Mouse (Mus musculus): Measurements from ENCODE around the gene Rsph4a. TPM values are rescaled to one million over a fixed set of nuclear protein-coding genes. Genes with fewer than 3 reads are reported as not detected.
"Not testable (repeated sequence)": the region's sequence is repeated elsewhere in the genome, so short reads cannot be mapped to it uniquely, and the experiment has no call there.

Rsph4a gene
- 0.24 and 0.37 TPM in 2 replicates for polyA plus RNA-seq (2014; fragmentation: Nextera tagmentation; extraction: Ambion mirVana)

DNA sequence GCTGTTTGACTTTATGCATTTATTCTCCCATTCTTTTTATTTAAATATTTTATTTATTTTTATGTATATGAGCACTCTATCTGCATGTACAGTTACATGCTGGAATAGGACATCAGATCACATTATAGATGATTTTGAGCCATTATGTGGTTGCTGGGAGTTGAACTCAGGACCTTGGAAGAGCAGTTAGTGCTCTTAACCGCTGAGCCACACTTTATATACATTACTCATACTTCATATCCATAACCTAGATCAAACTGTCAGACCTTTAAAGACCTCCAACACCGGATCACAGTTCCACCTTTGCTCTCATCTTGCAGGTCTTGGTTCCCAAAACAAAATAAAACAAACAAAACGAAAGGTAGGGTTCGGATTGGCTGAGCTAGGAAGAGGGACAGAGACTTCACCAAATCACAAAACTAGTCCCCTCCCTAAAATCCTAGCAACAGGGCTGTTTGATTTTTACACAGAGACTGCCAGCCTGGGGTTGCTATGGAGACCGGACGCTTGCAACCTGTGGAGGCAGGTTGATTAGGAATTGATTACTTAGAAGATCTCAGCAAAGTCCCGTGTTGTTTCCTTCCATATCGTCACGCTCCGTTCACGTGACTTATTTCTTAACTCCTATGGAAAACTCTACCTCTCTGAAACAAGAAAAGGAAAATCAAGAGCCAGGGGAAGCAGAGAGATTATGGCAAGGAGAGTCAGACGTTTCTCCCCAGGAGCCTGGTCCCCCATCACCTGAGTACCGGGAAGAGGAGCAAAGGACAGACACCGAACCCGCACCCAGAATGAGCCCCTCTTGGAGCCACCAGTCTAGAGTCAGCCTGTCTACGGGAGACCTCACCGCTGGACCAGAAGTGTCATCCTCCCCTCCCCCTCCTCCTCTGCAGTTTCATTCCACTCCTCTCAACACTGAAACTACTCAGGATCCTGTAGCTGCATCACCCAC lies at the start of gene Rsph4a:
Gene Rsph4a (plus strand): TSS at position 582 of the 952 bp plus-strand sequence.
- Histone ChIP-seq H3K4me2 (ENCODE audit: low read depth, low read length, severe bottlenecking) (peak within 1 kb of the TSS; percentile 52), H3K27ac (ENCODE audit: low read depth, low read length) (no peak within 1 kb of the TSS), H3K9me3 (ENCODE audit: control insufficient read depth, low read length) (no peaks in the 10 kb centered on the region), H3K36me3 (ENCODE audit: control insufficient read depth, insufficient read depth, low read length) (no peaks in the 10 kb centered on the region), H3K9ac (ENCODE audit: low read length) (peak within 1 kb of the TSS; percentile 16; the same call in 1 of the 2 replicates), H3K27me3 (ENCODE audit: control insufficient read depth, insufficient read depth, low read length) (no peaks in the 10 kb centered on the region), H3K4me1 (replicated peaks; ENCODE audit: control insufficient read depth, insufficient read depth, low read length) (no peaks in the 10 kb centered on the region; the same call in 1 of the 2 replicates), H3K4me3 (ENCODE audit: low read depth, low read length) (peak within 1 kb of the TSS; percentile 31)
- peak; percentile 98 for ATAC-seq (replicated peaks; ENCODE audit: low FRiP score)
- peak; percentile 72 for DNase-seq (ENCODE audit: low spot score)
- 5% methylated on average over 17 of the region's 17 CpGs for WGBS

- Histone ChIP-seq H3K4me1 (replicated peaks; ENCODE audit: control insufficient read depth, insufficient read depth, low read length) (no peaks in the 10 kb centered on the region), H3K9me3 (ENCODE audit: control insufficient read depth, low read length) (no peaks in the 10 kb centered on the region), H3K36me3 (ENCODE audit: control insufficient read depth, insufficient read depth, low read length) (no peaks in the 10 kb centered on the region), H3K4me2 (ENCODE audit: low read depth, low read length, severe bottlenecking) (no peak within 1 kb of the TSS), H3K4me3 (ENCODE audit: low read depth, low read length) (no peak within 1 kb of the TSS), H3K27ac (ENCODE audit: low read depth, low read length) (no peak within 1 kb of the TSS), H3K27me3 (ENCODE audit: control insufficient read depth, insufficient read depth, low read length) (no peaks in the 10 kb centered on the region), H3K9ac (ENCODE audit: low read length) (no peak within 1 kb of the TSS)
- DNase-seq (ENCODE audit: low spot score): no peak
- no peak for ATAC-seq (replicated peaks; ENCODE audit: low FRiP score)
These were observed 47.5 kb upstream of the Rsph4a start, which contains the start of gene Sult3a1 for GRCm38 (mm10) chr10:33857421-33857820. Gene Sult3a1, plus strand, starts transcription at chr10:33857721.

DNA sequence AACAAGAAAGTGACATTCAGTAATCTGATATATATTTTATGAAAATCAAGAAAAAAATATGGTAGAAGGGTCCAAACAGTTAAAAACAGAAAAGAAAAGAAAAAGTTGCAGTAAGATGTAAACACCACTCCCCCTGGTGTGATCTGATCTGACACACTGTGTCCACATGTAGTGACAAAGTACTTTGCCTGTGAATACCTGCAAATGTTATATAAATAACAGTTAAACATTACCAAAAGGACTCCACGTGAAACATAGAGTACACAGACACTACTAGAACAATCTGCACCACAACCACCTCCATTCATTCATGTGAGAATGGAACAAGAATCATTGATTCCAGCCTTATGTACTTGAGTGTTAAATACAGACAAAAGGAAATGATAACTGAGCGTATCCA lies 38.9 kb upstream of the Rsph4a start:
- Histone ChIP-seq H3K4me2 (ENCODE audit: low read depth, low read length, severe bottlenecking) (no peak overlapping the region), H3K27me3 (ENCODE audit: control insufficient read depth, insufficient read depth, low read length) (no peaks in the 10 kb centered on the region), H3K9ac (ENCODE audit: low read length) (no peak overlapping the region), H3K36me3 (ENCODE audit: control insufficient read depth, insufficient read depth, low read length) (no peaks in the 10 kb centered on the region), H3K4me1 (replicated peaks; ENCODE audit: control insufficient read depth, insufficient read depth, low read length) (no peaks in the 10 kb centered on the region), H3K9me3 (ENCODE audit: control insufficient read depth, low read length) (no peaks in the 10 kb centered on the region), H3K4me3 (ENCODE audit: low read depth, low read length) (no peak overlapping the region), H3K27ac (ENCODE audit: low read depth, low read length) (no peak overlapping the region)
- DNase-seq (ENCODE audit: low spot score): no peak
- 87% methylated on average over 2 of the region's 2 CpGs for WGBS
- no peak for ATAC-seq (replicated peaks; ENCODE audit: low FRiP score)

DNA sequence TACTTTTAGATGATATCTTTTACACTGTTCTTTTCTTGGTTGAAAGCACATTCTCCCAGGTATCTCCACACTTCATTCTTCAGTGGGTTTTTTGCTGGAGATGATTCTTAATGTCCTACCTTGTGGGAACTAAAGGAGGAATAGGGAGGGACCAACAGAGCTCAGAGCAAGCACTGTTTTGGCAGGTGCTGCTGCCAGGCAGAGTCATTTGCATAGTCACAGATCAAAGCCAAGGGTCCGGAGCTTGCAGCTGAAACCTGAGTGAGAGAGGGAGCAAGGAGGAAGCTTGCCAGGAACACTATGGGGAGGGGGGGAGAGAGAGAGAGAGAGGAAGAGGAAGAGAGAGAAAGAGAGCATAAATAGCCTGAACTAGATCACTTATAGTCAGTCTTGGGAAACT lies 34.5 kb upstream of the Rsph4a start:
- H3K27me3 ChIP-seq (ENCODE audit: control insufficient read depth, insufficient read depth, low read length): no peaks in the 10 kb centered on the region
- H3K4me2 ChIP-seq (ENCODE audit: low read depth, low read length, severe bottlenecking): no peak overlapping the region
- ATAC-seq (replicated peaks; ENCODE audit: low FRiP score): no peak
- H3K27ac ChIP-seq (ENCODE audit: low read depth, low read length): no peak overlapping the region
- no peak for DNase-seq (ENCODE audit: low spot score)
- no peaks in the 10 kb centered on the region for H3K4me1 ChIP-seq (replicated peaks; ENCODE audit: control insufficient read depth, insufficient read depth, low read length)
- no peaks in the 10 kb centered on the region for H3K9me3 ChIP-seq (ENCODE audit: control insufficient read depth, low read length)
- H3K36me3 ChIP-seq (ENCODE audit: control insufficient read depth, insufficient read depth, low read length): no peaks in the 10 kb centered on the region
- no peak overlapping the region for H3K4me3 ChIP-seq (ENCODE audit: low read depth, low read length)
- WGBS: 31% methylated on average over 1 of the region's 1 CpGs
- no peak overlapping the region for H3K9ac ChIP-seq (ENCODE audit: low read length)

GRCm38 (mm10) chr10:33872672-33873398 lies 32.1 kb upstream of the Rsph4a start:
- 84% methylated on average over 2 of the region's 2 CpGs for WGBS
- H3K9ac ChIP-seq (ENCODE audit: low read length): no peak overlapping the region
- no peak overlapping the region for H3K4me3 ChIP-seq (ENCODE audit: low read depth, low read length)

GRCm38 (mm10) chr10:33882411-33882810 lies 22.5 kb upstream of the Rsph4a start:
- H3K27me3 ChIP-seq (ENCODE audit: control insufficient read depth, insufficient read depth, low read length); H3K4me3 ChIP-seq (ENCODE audit: low read depth, low read length); H3K9ac ChIP-seq (ENCODE audit: low read length); DNase-seq (ENCODE audit: low spot score); H3K9me3 ChIP-seq (ENCODE audit: control insufficient read depth, low read length); H3K4me2 ChIP-seq (ENCODE audit: low read depth, low read length, severe bottlenecking); H3K27ac ChIP-seq (ENCODE audit: low read depth, low read length); ATAC-seq (replicated peaks; ENCODE audit: low FRiP score); H3K4me1 ChIP-seq (replicated peaks; ENCODE audit: control insufficient read depth, insufficient read depth, low read length); H3K36me3 ChIP-seq (ENCODE audit: control insufficient read depth, insufficient read depth, low read length): not testable (repeated sequence)
- 80% methylated on average over 2 of the region's 2 CpGs for WGBS

More at GRCm38 (mm10) chr10:33872672-33873398, 32.1 kb upstream of the Rsph4a start:
- Histone ChIP-seq H3K9me3 (ENCODE audit: control insufficient read depth, low read length) (no peaks in the 10 kb centered on the region), H3K27ac (ENCODE audit: low read depth, low read length) (no peak overlapping the region), H3K36me3 (ENCODE audit: control insufficient read depth, insufficient read depth, low read length) (no peaks in the 10 kb centered on the region), H3K27me3 (ENCODE audit: control insufficient read depth, insufficient read depth, low read length) (no peaks in the 10 kb centered on the region), H3K4me1 (replicated peaks; ENCODE audit: control insufficient read depth, insufficient read depth, low read length) (no peaks in the 10 kb centered on the region), H3K4me2 (ENCODE audit: low read depth, low read length, severe bottlenecking) (no peak overlapping the region)
- DNase-seq (ENCODE audit: low spot score) (no peak), ATAC-seq (replicated peaks; ENCODE audit: low FRiP score) (no peak)

DNA sequence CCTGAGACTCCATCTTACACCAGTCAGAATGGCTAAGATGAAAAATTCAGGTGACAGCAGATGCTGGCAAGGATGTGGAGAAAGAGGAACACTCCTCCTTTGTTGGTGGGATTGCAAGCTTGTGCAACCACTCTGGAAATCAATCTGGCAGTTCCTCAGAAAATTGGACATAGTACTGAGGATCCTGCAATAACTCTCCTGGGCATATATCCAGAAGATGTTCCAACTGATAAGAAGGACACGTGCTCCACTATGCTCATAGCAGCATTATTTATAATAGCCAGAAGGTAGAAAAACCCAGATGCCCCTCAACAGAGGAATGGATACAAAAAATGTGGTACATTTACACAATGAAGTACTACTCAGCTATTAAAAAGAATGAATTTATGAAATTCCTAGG lies 3.4 kb upstream of the Rsph4a start:
- H3K27me3 ChIP-seq (ENCODE audit: control insufficient read depth, insufficient read depth, low read length); ATAC-seq (replicated peaks; ENCODE audit: low FRiP score); H3K36me3 ChIP-seq (ENCODE audit: control insufficient read depth, insufficient read depth, low read length); H3K9me3 ChIP-seq (ENCODE audit: control insufficient read depth, low read length); H3K4me1 ChIP-seq (replicated peaks; ENCODE audit: control insufficient read depth, insufficient read depth, low read length); H3K27ac ChIP-seq (ENCODE audit: low read depth, low read length); DNase-seq (ENCODE audit: low spot score); H3K9ac ChIP-seq (ENCODE audit: low read length); H3K4me2 ChIP-seq (ENCODE audit: low read depth, low read length, severe bottlenecking); H3K4me3 ChIP-seq (ENCODE audit: low read depth, low read length): not testable (repeated sequence)
- WGBS: 81% methylated on average over 1 of the region's 1 CpGs

DNA sequence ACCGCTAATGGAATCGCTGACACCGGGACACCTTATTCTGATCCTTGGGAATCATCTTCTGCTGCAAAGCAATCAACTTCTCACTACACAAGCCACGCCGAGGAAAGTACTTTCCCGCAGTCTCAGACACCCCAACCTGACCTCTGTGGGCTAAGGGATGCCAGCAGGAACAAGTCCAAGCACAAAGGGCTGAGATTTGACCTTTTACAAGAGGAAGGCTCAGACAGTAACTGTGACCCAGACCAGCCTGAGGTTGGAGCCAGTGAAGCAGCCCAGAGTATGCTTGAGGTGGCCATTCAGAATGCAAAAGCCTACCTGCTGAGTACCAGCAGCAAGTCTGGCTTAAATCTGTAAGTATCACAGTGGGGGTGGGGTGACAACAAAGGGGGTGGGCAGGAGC lies 578 bp downstream of the Rsph4a start:
- H3K9ac ChIP-seq (ENCODE audit: low read length): no peak overlapping the region
- H3K27me3 ChIP-seq (ENCODE audit: control insufficient read depth, insufficient read depth, low read length): no peaks in the 10 kb centered on the region
- H3K36me3 ChIP-seq (ENCODE audit: control insufficient read depth, insufficient read depth, low read length): no peaks in the 10 kb centered on the region
- 3% methylated on average over 6 of the region's 6 CpGs for WGBS
- H3K9me3 ChIP-seq (ENCODE audit: control insufficient read depth, low read length): no peaks in the 10 kb centered on the region
- no peak overlapping the region for H3K27ac ChIP-seq (ENCODE audit: low read depth, low read length)
- peak overlapping the region; percentile 31; the same call in 1 of the 2 replicates for H3K4me3 ChIP-seq (ENCODE audit: low read depth, low read length)
- peak overlapping the region; percentile 52 for H3K4me2 ChIP-seq (ENCODE audit: low read depth, low read length, severe bottlenecking)
- ATAC-seq (replicated peaks; ENCODE audit: low FRiP score): peak; percentile 44; the same call in 1 of the 2 replicates
- peak; percentile 53 for DNase-seq (ENCODE audit: low spot score)
- no peaks in the 10 kb centered on the region; the same call in 1 of the 2 replicates for H3K4me1 ChIP-seq (replicated peaks; ENCODE audit: control insufficient read depth, insufficient read depth, low read length)

Data from forebrain, embryonic 11.5 days (tissue).